Mouse (Mus musculus) small intestine, adult 2 months (tissue): ENCODE measurements around the gene Cyp8b1.

Experiments used
- CTCF ChIP-seq: fragments of 200-500 bp; IDR thresholded peaks from 2 replicates; pipeline ENCODE4 v1.5.1; 2012; ENCODE audit warnings: low read depth, mild to moderate bottlenecking, control low read depth, inconsistent platforms, low read length, moderate library complexity, mixed read lengths; ENCODE audit not compliant: insufficient replicate concordance, insufficient read length; ENCODE audit errors: extremely low read depth
- POLR2A ChIP-seq: fragments of 200-500 bp; IDR thresholded peaks from 2 replicates; pipeline ENCODE4 v1.6.1; 2012; ENCODE audit warnings: low read depth, mild to moderate bottlenecking, control low read depth, inconsistent platforms, low read length, moderate library complexity

- TF ChIP-seq CTCF (no peak), POLR2A (no peak)
Measured at GRCm38 (mm10) chr9:121947784-121948183, 31.7 kb upstream of the Cyp8b1 start.
